Mouse (Mus musculus): ENCODE results near the gene Stpg2. TPM values are rescaled to one million over a fixed set of nuclear protein-coding genes. Genes with fewer than 3 reads are reported as not detected.
"Not testable (repeated sequence)": the region's sequence is repeated elsewhere in the genome, so short reads cannot be mapped to it uniquely, and the experiment has no call there.

Stpg2 gene
- total RNA-seq, 2 experiments from 2014 or later, result not detected

GRCm38 (mm10) chr3:139442170-139442569, 236.7 kb downstream of the Stpg2 start:
- DNase-seq, result no peak

GRCm38 (mm10) chr3:139495939-139496338, 290.4 kb downstream of the Stpg2 start:
- no peak for DNase-seq

DNA sequence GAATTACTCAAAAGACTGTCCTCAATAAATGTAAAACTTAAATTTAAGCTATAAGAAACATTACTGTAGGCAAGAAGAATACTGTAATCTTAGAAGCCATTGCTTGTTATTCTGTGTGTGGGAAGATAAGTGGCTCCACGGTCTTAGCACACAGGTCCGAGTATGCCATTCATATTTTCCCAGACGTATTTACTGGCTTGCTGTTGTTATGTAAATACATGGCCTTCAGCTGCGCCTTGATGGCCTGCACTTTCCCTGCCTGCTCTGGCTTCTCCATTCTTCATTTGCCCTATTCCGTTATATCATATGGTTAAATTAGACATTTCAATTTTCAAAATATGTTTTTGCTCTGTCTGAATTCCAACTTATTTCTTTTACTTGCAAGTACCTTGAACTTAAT, 296.7 kb downstream of the Stpg2 start:
- no peak for DNase-seq

DNA sequence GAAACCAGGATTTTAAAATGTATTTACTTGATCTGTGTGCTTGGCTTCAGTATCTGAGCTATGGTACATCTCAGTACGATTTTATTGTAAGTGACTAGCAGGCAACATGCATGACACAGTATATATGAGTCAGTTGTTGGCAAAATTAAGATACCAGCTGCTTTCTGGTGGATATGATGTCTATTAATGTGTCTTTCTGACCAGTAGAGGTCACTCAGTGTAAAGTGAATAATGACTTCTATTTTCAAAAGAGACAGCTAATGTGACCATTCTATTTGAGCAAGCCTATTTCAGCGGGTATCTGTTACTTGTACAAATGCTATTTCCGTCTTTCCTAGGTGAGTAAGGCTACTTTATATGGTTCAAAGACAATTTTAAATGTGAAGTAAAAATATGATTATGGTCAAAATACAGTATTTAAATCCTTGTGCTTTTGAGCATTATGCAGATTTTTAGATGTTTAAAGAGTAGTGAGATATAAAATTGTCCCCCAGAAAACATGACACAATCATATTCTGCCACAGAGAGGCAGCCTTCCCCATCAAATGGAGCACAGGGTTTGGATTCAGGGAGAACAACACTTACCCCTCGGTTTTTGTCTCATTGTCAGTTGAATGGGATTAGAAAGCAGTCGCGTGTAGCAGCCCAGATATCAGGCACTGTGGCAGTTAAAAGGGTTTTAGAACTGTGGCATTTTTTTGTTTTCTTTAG, 303.9 kb downstream of the Stpg2 start:
- DNase-seq, result no peak

- DNase-seq, result no peak
Measured at GRCm38 (mm10) chr3:139578496-139578895, 373.0 kb downstream of the Stpg2 start.

DNA sequence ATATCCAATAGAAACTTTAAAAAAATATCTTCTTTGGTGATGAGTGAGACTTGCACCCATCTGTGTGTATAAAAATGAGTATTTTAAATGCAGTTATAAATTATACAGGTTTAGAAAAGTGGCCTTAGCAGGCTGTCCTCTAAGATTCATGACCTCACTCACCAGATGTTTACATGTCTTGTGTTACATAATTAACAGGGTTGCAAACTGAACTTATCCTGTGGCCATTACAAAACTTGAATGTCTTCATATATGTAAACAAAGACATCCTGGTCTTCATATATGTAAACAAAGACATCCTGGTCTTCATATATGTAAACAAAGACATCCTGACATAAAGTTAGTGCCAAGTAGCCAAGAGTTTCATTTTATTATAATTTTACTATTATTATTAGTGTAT, 375.8 kb downstream of the Stpg2 start:
- DNase-seq, result no peak

DNA sequence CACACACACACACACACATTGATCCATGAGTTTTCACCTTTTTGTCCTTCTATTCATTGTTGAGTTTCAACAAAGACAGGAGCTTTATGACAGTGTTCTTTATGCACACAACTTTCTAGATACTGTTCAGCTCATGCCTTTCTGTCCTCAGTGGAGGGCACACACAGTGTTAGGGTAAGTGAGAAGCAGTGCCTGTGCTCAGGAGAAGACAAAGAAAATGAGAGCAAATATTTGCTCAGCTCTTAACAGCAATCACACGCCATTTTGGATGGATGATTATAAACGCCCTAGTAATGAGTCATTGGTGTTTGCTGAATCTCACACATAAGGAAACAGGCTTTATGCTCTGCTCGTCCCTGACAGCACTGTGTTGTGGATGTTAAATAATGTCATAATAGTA, 394.0 kb downstream of the Stpg2 start:
- DNase-seq, result no peak

GRCm38 (mm10) chr3:139608267-139608666, 402.8 kb downstream of the Stpg2 start:
- not testable (repeated sequence) for DNase-seq

DNA sequence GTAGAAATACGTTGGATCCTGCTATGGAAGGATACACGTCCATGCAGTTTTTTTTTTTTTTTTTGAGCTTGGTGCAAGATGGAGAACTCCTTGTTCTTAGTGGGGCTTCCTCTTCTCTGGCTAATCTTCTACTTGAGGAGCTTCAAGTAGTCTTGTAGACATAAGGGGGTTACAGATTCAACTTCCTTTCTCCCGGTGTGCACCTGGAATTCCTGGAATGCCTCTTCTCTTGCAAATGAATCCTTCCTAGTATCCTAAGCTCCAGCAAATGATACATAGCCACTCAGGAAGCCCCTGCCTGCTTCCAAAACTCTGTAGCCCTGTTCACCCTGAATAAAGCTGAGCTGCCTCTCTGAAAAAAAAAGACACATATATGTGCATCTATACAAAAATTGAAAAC, 409.1 kb downstream of the Stpg2 start:
- no peak for DNase-seq

GRCm38 (mm10) chr3:139615791-139616190, 410.3 kb downstream of the Stpg2 start:
- no peak for DNase-seq

- no peak for DNase-seq
Measured at GRCm38 (mm10) chr3:139637887-139638286, 432.4 kb downstream of the Stpg2 start.

DNA sequence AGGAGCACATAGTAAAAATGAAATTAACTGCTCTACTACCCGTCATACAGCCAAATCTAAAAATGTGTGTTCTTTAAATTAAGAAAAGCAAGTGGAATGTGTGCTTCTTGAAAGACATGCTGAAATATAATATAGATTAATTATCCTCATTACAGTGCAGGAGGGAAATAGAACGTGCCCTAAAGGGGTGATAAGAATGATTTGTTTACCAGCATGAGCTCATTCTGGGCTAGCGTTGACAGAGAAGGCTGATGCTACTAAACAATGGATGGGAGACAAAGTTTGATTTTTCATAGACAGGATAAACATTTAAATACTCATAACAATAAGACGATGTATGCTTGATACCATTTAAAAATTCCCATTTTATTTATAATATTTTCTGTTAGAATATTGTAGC, 446.0 kb downstream of the Stpg2 start:
- DNase-seq, result no peak

- DNase-seq, result no peak
Measured at GRCm38 (mm10) chr3:139659416-139659815, 453.9 kb downstream of the Stpg2 start.

GRCm38 (mm10) chr3:139662241-139662640, 456.7 kb downstream of the Stpg2 start:
- no peak for DNase-seq

DNA sequence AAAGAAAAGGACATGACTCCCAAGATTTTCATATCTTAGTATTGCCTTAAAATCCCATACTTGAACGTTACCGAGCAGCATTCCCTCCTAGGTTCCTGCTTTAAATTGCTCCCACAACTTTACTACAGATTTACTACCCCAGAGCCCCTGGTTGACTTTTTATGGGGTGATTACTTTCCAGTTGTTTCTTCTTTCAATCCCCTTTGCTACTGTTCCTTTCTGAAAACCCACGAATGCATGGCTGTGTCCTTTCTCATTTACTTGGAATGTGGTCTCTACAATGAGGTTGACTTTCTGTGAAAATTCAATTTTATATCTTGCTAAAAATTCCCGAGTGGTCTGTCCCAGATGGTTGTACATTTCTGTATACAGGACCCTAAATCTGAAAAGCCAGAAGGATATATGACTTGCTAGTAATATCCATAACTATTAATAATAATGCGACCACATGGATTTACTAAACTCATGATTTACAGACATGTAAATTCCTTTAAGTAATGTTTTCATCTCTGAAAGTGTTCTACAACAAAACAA, 458.3 kb downstream of the Stpg2 start:
- no peak for DNase-seq

DNA sequence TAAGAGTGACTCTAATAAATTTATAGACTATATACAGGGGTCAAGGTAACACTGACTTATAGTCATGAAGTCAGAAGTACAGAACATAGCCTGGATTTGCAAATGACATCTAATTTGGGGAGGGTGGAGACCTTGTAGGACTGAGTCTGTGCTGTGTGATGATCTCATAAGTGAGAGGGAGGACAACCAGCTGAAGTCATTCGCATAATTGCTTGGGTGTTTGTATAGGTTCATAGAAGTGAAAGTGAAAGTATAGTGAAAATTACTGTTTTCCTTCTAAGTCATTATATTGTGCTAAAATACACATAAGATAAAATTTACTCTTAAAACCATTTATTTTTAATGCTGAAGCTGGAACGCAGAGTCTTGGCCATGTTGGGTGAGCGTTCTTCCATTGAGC, 459.6 kb downstream of the Stpg2 start:
- DNase-seq, result no peak

- DNase-seq, result no peak
Measured at GRCm38 (mm10) chr3:139676192-139676591, 470.7 kb downstream of the Stpg2 start.

DNA sequence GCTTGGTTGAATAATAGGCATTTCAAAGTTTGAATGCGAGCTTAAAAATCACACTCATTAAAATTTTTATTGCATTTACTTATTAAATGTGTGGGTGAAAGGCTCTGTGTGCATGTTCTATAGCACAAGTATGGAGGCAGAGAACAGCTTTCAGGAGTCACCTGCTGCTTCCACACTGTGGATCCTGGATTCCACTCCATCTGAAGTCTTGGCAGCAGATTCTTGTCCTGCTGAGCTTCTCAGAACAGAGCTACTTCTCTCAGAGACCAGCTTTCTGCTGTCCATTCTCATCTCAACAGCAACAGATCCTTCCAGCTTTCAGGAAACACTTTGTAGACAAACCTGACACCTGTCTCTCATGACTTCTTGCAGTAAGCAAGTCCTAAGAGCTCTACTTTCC, 471.2 kb downstream of the Stpg2 start:
- DNase-seq, result no peak

DNA sequence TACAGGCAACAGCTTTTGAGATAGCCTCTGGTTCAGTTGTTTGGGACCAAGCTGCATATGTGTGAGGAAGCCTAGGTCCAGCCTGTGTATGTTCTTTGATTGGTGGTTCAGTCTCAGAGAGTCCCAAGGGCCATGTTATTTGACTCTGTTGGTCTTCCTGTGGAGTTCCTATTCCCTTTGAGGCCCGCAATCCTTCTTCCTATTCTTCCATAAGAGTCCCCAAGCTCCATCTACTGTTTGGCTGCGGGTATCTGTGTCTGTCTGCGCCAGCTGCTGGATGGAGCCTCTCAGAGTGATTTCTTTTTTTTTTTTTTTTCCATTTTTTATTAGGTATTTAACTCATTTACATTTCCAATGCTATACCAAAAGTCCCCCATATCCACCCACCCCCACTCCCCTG, 498.7 kb downstream of the Stpg2 start:
- not testable (repeated sequence) for DNase-seq

- not testable (repeated sequence) for DNase-seq
Measured at GRCm38 (mm10) chr3:139707396-139707795, 501.9 kb downstream of the Stpg2 start.

GRCm38 (mm10) chr3:139709794-139710193, 504.3 kb downstream of the Stpg2 start:
- DNase-seq, result no peak

DNA sequence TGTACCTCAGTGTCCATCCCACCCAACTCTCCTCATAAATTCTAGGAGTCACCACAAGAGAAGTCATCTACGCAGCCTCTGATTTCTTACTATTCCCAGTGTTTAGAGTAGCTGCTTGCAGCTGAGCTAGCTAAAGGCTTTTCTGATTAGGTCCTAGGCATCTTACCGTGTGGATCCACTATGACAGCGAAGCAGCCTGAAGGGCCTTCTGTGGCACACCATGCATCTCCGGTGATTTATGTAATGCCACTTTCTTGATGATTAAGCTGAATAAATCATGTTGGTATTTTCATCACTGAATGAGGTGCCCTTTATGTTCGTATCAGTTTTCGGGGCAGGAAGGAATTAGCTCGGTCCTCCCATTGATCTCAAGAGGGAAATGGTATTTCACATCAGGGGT, 523.3 kb downstream of the Stpg2 start:
- no peak for DNase-seq

GRCm38 (mm10) chr3:139729248-139729647, 523.8 kb downstream of the Stpg2 start:
- DNase-seq, result no peak

DNA sequence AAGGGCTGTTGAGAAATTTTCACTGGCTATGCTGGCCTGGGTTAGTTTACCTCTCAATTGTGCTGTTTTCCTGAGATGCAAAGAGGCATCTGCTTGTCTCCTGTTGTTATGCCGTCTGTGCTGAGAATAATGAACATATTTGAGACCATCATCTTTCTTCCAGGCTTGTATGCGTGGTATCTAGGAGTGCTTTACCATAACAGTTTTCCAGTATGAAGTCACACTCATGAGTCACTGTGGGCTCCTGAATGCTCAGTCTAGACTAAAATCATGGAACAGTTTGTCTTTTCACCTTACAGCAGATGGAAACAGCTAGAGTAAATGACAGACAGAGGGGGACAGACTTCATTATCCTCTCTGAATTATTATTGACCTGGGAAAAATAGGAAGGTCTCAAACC, 527.7 kb downstream of the Stpg2 start:
- no peak for DNase-seq

- no peak for DNase-seq
Measured at GRCm38 (mm10) chr3:139739388-139739787, 533.9 kb downstream of the Stpg2 start.

Data from heart, postnatal 4 days (tissue).